Mouse (Mus musculus): ENCODE results near the gene 4930524J08Rik.

The 4930524J08Rik gene

DNA sequence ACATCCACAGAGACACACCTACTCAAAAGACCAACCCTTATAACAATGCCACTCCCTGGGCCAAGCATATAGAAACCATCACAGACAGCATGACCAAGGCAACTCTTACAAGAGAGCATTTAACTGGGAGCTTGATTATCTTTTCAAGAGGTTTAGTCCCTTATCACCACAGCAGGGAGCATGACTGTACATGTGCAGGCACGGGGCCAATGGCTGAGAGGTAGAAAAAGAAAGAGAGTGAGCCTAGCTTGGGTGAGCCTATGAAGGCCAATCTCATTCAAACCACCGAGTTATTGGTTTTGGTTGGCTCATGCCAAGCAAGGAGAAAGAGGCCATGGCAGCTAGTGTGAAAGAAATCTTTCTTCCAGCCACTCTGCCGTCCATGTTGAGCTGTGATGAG is 26.6 kb downstream of the 4930524J08Rik start:
- no peak for DNase-seq (ENCODE audit: low spot score)

DNA sequence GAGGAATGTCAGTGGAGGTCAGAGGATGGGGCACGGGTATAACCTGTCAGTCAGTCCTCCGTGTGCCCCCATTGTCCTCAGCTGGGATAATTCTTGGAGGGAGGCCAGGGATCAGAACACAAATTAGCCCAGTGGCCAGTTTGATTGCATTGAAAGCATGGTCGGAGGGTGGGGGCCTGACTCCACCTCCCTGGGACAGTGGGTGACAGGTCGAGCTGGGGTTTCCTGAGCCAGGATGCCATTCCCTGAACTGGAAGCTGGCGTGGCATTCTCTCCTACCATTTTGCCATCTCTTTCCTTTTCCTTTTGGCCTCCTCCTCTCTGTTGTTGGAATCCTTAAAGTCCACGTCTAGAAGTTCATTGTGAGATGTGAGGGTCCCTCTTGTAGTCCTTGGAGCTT is 27.0 kb downstream of the 4930524J08Rik start:
- no peak for DNase-seq (ENCODE audit: low spot score)

DNA sequence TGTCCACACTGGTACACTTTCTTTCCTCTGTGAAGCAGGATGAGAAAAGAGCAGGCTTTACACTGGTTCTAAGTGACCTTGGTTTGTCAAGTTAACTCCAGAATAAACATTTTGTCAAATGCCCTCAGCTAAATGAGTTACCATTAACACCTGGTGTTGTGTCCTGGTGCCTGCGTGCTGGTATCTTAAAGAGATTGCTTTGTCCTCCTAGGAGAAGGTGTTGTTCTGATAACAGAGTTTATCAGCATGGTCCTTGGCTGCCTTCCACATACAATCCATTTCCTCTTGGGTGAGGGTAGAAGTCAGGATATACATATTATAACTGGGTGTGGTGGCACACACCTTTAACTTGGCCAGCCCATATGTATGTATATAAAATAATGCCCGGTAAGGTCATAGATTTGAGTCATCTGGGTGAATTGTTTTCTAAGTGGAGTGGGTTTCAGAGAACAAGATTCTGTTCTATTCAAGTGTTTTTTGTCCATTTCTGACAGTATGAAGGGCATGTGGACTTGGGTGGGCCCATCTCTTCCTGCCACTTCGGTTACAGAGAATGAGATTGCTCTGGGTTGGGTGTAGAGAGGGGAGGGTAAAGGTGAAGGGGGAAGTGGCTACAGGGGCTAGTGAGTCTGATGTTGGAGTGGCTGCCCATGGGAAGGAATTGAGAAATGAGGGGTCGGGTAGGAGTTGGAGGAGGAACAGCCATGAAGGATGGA is 27.6 kb downstream of the 4930524J08Rik start:
- DNase-seq (ENCODE audit: low spot score), result no peak

DNA sequence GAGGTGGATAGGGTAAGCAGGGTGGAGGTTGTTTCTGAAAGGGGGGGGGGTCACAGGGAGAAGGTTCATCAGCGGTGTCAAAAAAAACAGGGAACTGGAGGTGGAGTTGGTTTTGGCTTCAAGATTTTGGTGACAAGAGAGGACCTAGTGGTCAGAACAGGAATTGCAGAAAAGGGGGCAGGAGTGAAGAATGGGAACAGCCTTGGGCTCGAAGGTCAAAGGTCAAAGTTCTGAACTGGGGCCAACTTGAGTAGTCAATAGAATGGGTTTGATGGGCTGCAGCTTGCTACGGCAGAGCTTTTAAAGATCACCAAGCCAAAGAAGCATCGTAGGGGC is 28.1 kb downstream of the 4930524J08Rik start:
- no peak for DNase-seq (ENCODE audit: low spot score)

DNA sequence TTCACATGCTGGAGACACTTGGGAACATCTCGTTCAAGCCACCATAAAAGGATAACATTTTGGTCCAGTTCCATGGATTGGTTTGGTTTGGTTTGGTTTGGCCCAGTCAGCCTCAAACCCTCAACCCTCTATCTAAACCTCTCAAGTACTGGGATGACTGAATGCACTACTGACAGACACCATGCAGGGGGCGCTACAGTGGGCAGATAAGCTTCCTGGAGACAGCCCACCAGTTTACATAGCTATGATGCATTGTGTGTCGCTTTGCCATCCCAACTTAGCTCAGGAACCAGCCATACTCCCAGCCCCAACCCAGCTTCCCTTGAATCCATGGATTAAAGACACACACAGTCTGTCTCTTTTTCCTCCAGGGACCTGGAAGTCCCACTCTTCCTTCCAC is 29.6 kb downstream of the 4930524J08Rik start:
- DNase-seq (ENCODE audit: low spot score), result no peak

DNA sequence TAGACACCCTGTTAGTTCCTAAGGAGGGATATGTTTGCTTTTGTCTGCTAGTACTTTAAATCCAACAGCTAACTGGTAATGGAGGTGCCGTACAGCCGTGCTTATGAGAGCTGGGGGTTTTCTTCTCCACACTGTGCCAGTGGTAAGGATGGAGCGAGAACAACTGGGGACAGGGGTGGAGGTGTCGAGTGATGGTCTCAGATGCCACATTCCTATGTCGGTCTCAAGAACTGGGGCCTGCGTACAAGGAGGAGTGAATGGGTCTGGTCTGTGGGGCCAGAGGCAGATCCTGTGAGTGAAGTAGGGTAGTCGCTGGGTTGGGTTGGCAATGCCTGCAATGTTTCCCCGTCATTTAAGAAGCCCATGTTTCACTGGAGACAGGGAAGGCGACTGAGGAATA is 33.7 kb downstream of the 4930524J08Rik start:
- no peak for DNase-seq (ENCODE audit: low spot score)

DNA sequence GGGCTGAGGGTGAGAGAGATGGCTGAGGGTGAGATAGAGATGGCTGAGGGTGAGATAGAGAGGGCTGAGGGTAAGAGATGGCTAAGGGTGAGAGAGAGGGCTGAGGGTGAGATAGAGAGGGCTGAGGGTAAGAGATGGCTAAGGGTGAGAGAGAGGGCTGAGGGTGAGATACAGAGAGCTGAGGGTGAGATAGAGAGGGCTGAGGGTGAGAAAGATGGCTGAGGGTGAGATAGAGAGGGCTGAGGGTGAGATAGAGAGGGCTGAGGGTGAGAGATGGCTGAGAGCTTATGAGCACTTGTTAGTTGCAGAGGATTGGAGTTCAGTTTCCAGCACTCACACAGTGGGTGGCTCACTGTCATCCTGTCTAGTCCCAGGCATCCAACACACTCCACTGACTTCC is 41.2 kb downstream of the 4930524J08Rik start:
- DNase-seq (ENCODE audit: low spot score), result no peak

DNA sequence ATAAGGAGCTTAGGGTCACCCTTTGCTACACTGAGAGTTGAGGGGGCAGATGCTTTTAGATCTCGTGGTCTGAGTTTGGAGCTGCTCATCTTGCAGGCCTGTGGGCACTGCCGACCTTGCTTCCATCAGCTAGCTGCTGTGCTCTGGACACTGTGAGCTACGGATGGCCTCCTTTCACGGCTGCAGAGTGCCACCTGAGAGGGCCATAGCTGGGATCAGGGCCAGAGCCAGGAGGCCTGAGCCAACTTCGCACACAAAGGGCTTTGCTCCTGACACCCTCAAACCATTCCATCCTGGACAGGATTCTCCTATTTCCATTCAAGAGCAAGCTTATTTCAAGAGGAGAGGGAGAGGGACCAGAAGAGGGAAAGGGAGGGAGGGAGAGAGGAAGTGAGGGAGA is 45.5 kb downstream of the 4930524J08Rik start:
- no peak for DNase-seq (ENCODE audit: low spot score)

DNA sequence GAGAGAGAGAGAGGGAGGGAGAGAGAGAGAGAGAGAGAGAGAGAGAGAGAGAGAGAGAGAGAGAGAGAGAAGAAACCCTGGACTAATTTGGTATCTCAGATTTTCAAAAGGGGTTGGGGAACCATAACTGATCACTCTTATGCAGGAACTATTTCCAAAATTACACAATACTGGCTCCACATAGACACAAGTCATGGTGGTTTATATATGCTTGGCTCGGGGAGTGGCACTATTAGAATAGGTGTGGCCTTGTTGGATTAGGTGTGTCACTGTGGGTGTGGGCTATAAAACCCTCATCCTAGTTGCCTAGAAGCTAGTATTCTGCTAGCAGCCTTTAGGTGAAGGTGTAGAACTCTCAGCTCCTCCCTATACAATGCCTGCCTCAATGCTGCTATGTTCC is 46.0 kb downstream of the 4930524J08Rik start:
- no peak for DNase-seq (ENCODE audit: low spot score)
